Mouse (Mus musculus) ES-Bruce4 (cell line): ENCODE measurements around the gene Xylt1. TPM values are rescaled to one million over a fixed set of nuclear protein-coding genes. Genes with fewer than 3 reads are reported as not detected.

Experiments
- H3K27ac ChIP-seq: 2 replicates; pipeline ENCODE4 v1.5.1; 2012; ENCODE audit warnings: low read length, inconsistent platforms; ENCODE audit not compliant: insufficient read depth
- H3K27me3 ChIP-seq: 2 replicates; pipeline ENCODE4 v1.6.1; 2012; ENCODE audit warnings: mild to moderate bottlenecking, low read length, inconsistent platforms; ENCODE audit not compliant: control insufficient read depth, poor library complexity, insufficient read depth, severe bottlenecking
- H3K36me3 ChIP-seq: 2 replicates; pipeline ENCODE4 v1.6.1; 2012; ENCODE audit warnings: inconsistent platforms, mild to moderate bottlenecking, low read length, moderate library complexity; ENCODE audit not compliant: control insufficient read depth, poor library complexity, insufficient read depth, severe bottlenecking
- H3K4me1 ChIP-seq: one replicate; pipeline ENCODE4 v1.8.1; 2011; ENCODE audit warnings: low read length; ENCODE audit not compliant: control insufficient read depth, insufficient read depth
- H3K4me3 ChIP-seq: 2 replicates; pipeline ENCODE4 v1.5.1; 2011; ENCODE audit warnings: low read depth, mild to moderate bottlenecking, low read length
- H3K9ac ChIP-seq: 2 replicates; pipeline ENCODE4 v1.6.1; 2012; ENCODE audit warnings: low read depth, mild to moderate bottlenecking, inconsistent platforms; ENCODE audit not compliant: poor library complexity, severe bottlenecking
- H3K9me3 ChIP-seq: replicated peaks from 2 replicates; pipeline ENCODE4 v1.6.1; 2012; ENCODE audit warnings: mild to moderate bottlenecking, low read length, inconsistent platforms; ENCODE audit not compliant: control insufficient read depth, poor library complexity, insufficient read depth, severe bottlenecking
- CTCF ChIP-seq: IDR thresholded peaks from one replicate; pipeline ENCODE4 v1.8.1; 2011; ENCODE audit warnings: low read depth, low read length
- EP300 ChIP-seq: IDR thresholded peaks from 2 replicates; pipeline ENCODE4 v1.6.1; 2011; ENCODE audit warnings: low read depth, low read length; ENCODE audit not compliant: insufficient read depth
- POLR2A ChIP-seq: IDR thresholded peaks from one replicate; pipeline ENCODE4 v1.8.1; 2011; ENCODE audit warnings: low read length; ENCODE audit not compliant: insufficient read depth
- polyA plus RNA-seq: library from polyadenylated mRNA; stranded (reverse); fragments of >200 nt; gene quantifications from 2 replicates; pipeline ENCODE4 v1.2.4, GENCODE M21; 2011; ENCODE audit warnings: low read depth; ENCODE audit not compliant: missing spikeins, insufficient read depth, insufficient read length

Xylt1 gene
- polyA plus RNA-seq, 1 experiment = 1.2 TPM

DNA sequence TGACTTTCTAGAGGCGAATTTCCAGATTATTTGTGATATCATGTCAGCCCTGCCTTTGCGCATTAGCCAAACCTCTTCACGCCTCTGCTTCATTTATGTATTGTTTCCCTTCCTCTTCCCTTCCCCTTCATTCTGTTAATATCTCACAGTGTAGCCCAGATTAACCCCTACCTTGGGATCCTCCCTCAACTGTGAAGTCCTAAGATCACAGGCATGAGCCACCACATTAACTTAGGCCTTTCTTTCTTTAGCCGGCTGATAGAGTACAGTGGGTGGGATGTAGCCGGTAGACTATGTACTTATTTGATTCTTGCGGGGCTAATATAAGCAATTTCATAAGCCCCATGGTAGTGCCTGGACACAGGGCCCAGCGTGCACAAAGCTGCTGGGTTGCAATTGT lies 62.4 kb downstream of the Xylt1 start:
- no peaks in the 10 kb centered on the region for H3K36me3 ChIP-seq
- H3K27me3 ChIP-seq = no peaks in the 10 kb centered on the region
- H3K27ac ChIP-seq = no peak overlapping the region
- no peaks in the 10 kb centered on the region for H3K4me1 ChIP-seq
- no peak for TF ChIP-seq POLR2A
- no peak for TF ChIP-seq EP300
- TF ChIP-seq CTCF = no peak
- no peaks in the 10 kb centered on the region for H3K9me3 ChIP-seq
- no peak overlapping the region for H3K4me3 ChIP-seq
- H3K9ac ChIP-seq = no peak overlapping the region

DNA sequence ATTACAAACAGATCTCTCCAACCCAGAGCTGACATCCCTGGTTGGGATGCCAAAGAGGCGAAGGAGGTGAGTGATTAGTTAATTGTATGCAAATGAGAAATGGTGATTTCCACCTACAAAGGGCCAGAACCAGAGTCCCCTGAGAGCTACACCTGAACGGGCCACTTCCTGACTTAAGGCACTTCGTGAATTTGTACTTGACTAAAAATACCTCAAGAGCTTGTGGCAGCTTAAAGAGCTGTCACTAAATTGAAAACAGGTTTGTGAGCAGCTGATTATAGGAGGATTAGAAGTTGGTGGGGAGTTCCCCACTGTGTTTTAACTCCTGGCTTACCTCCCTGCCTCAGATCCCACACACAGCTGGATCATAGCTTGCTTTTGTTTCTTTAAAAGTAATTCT lies 64.7 kb downstream of the Xylt1 start:
- TF ChIP-seq EP300 (no peak), CTCF (no peak), POLR2A (no peak)
- H3K36me3 ChIP-seq = no peaks in the 10 kb centered on the region
- H3K9me3 ChIP-seq = no peaks in the 10 kb centered on the region
- no peak overlapping the region for H3K27ac ChIP-seq
- no peak overlapping the region for H3K9ac ChIP-seq
- no peaks in the 10 kb centered on the region for H3K4me1 ChIP-seq
- H3K4me3 ChIP-seq = no peak overlapping the region
- H3K27me3 ChIP-seq = no peaks in the 10 kb centered on the region

DNA sequence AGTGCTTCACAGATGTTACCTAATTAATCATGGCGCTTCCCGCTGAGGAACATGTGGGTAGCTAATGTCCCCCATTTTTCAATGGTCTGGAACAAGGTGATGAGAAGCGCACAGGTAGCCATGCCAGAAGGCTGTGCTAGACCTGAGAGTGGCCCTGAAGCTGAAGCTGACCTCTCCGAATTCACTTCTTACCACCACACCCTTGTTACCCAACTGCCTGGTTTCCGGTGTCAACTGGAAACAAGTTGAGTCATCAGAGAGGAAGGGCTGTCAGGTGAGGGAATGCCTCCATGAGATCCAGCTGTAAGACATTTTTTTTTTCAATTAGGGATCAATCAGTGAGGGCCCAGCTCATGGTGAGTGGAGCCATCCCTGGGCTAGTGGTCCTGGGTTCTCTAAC lies 68.8 kb downstream of the Xylt1 start:
- no peak overlapping the region for H3K27ac ChIP-seq
- no peaks in the 10 kb centered on the region for H3K9me3 ChIP-seq
- H3K27me3 ChIP-seq = no peaks in the 10 kb centered on the region
- H3K4me3 ChIP-seq = no peak overlapping the region
- no peaks in the 10 kb centered on the region for H3K4me1 ChIP-seq
- TF ChIP-seq CTCF (no peak), EP300 (no peak), POLR2A (no peak)
- H3K9ac ChIP-seq = no peak overlapping the region
- no peaks in the 10 kb centered on the region for H3K36me3 ChIP-seq

DNA sequence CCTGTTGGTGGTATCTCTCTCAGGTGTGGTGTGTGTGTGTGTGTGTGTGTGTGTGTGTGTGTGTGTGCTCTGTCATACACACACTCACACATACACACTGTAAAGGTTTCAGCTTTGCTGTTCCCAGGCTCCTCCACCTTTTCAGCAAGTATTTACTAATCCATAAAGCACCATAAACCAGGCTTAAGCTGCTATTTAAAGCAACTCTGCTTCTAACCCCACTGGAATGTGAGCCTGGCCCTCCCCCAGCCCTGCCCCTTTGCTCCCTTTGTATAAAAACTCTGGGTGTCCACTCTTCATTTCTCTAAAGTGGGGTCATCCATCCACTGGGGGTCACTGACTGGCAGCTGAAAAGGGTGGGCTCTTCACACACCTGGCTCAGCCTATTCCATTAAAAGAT lies 70.4 kb downstream of the Xylt1 start:
- TF ChIP-seq EP300 = no peak
- TF ChIP-seq CTCF = no peak
- TF ChIP-seq POLR2A = no peak
- Histone ChIP-seq H3K9ac (no peak overlapping the region), H3K27ac (no peak overlapping the region), H3K36me3 (no peaks in the 10 kb centered on the region), H3K27me3 (no peaks in the 10 kb centered on the region), H3K9me3 (no peaks in the 10 kb centered on the region), H3K4me3 (no peak overlapping the region), H3K4me1 (no peaks in the 10 kb centered on the region)

DNA sequence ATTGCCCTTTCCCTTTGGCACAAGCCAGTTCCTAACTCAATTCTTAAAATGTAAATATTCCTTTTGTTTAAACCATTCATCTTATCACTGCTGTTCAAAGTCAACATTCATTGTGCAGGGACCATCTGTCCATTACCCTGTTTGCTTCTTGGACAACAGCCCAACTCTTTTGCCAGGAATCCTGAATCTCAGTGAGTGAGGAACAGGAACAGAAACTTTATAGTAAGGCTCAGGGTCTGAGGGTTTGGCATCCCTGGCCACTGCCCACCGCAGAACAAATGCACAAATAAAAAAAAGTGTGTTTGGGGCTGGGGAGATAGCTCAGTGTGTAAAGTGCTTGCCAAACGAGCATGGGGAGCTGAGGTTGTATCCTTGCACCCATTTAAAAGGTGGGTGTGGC lies 71.5 kb downstream of the Xylt1 start:
- Histone ChIP-seq H3K36me3 (no peaks in the 10 kb centered on the region), H3K4me3 (no peak overlapping the region), H3K27me3 (no peaks in the 10 kb centered on the region), H3K9me3 (no peaks in the 10 kb centered on the region), H3K9ac (no peak overlapping the region), H3K27ac (no peak overlapping the region), H3K4me1 (no peaks in the 10 kb centered on the region)
- TF ChIP-seq POLR2A (no peak), EP300 (no peak), CTCF (no peak)

DNA sequence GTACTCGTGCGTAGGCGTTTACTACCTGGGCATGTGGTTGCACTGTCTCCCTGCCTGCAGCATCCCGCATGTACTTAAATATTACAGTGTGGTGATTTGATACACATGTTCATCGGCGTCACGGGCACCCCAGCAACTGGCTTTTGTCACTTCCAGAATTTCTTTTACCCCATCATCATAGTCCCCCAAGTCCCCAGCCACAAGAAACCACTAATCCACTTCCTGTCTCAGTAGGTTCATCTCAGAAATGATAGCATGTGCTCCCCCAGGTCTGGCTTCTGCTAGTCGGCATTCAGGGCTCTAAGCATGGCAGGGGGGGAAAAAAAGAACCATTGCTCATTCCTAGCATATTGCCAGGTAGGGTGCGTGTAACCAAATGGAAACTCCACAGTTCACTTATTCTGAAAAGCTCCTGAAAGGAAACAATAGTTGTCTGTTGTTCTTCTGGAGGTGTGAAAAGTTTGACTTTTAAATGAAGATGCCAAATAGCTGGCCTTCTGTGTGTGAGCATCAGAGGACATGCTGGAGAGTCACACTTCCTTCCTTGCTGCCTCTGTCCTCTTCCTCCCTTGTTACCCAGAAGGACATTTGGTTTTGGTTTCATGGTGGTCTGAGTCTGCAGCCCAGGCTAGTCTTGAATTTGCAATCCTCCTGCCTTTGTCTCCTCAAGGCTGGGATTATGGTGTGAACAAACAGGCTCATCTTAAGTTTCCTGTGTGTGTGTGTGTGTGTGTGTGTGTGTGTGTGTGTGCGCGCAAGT lies 74.2 kb downstream of the Xylt1 start:
- Histone ChIP-seq H3K9ac (no peak overlapping the region), H3K27me3 (no peaks in the 10 kb centered on the region), H3K27ac (no peak overlapping the region), H3K9me3 (no peaks in the 10 kb centered on the region), H3K4me3 (no peak overlapping the region), H3K36me3 (no peaks in the 10 kb centered on the region), H3K4me1 (no peaks in the 10 kb centered on the region)
- TF ChIP-seq CTCF (no peak), EP300 (no peak), POLR2A (no peak)
